Mouse (Mus musculus) leukemia stem cell, adult 10-12 weeks (primary cell): ENCODE data around the gene Utp4. TPM values are rescaled to one million over a fixed set of nuclear protein-coding genes. Genes with fewer than 3 reads are reported as not detected.

Experiments used
- polyA plus RNA-seq: library from polyadenylated mRNA; stranded (reverse); fragments of >175 nt; gene quantifications from 2 replicates; pipeline ENCODE4 v1.2.3, GENCODE M21; 2012; ENCODE audit warnings: low replicate concordance

The Utp4 gene
- polyA plus RNA-seq: 7.8 and 14.4 TPM in 2 replicates

GRCm38 (mm10) chr8:106893481-106894156 is at the start of gene Utp4:
Gene Utp4 (plus strand): TSS chr8:106893636.

GRCm38 (mm10) chr8:106870051-106870450 is 23.4 kb upstream of the Utp4 start, which contains the start of gene Has3:
Gene Has3 (plus strand): TSS chr8:106870242.

GRCm38 (mm10) chr8:106935324-106935869 is 42.0 kb downstream of the Utp4 start, which contains the start of gene Sntb2:
Gene Sntb2 (plus strand): TSS chr8:106935750.

Other genes starting within 250 kb of the Utp4 start
- 1.0 and 1.2 TPM in 2 replicates for gene Tango6, start 210.6 kb upstream of the Utp4 start, polyA plus RNA-seq
- gene Has3, start 23.4 kb upstream of the Utp4 start, polyA plus RNA-seq: not detected in 2 replicates
- 1.3 and 3.1 TPM in 2 replicates for gene Sntb2, start 42.1 kb downstream of the Utp4 start, polyA plus RNA-seq
- 12.8 and 19.3 TPM in 2 replicates for gene Vps4a, start 137.6 kb downstream of the Utp4 start, polyA plus RNA-seq
- 0.83 and 8.1 TPM in 2 replicates for gene Pdf, start 155.0 kb downstream of the Utp4 start, polyA plus RNA-seq
- 16.6 and 19.9 TPM in 2 replicates for gene Cog8, start 163.1 kb downstream of the Utp4 start, polyA plus RNA-seq
- gene Nip7, start 163.2 kb downstream of the Utp4 start, polyA plus RNA-seq: 5.6 and 9.5 TPM in 2 replicates
- not detected in 2 replicates for gene Tmed6, start 172.0 kb downstream of the Utp4 start, polyA plus RNA-seq
- 14.6 and 15.3 TPM in 2 replicates for gene Terf2, start 202.9 kb downstream of the Utp4 start, polyA plus RNA-seq